Mouse (Mus musculus): ENCODE measurements around the gene Pcp2.
"Not testable (repeated sequence)": the region's sequence is repeated elsewhere in the genome, so short reads cannot be mapped to it uniquely, and the experiment has no call there.

DNA sequence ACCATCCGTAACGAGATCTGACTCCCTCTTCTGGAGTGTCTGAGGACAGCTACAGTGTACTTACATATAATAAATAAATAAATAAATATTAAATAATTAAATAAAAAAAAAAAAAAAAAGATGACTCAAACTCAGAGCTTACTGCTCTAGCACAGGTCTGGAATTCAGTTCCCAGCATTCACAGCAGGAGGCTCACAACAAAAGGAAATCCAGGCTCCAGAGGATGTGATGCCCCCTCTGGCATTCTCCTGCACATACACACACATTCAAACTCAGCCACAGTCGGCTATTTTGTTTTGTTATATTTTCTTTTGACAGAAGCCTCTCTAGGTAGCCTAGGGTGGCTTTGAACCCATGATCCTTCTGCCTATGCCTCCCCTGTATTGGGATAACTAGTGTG, 43.4 kb downstream of the Pcp2 start:
- TF ChIP-seq CTCF (IDR thresholded peaks at IDR 0.05; ENCODE audit: low read depth); EP300 (optimal IDR thresholded peaks at IDR 0.05): not testable (repeated sequence)

Measured in stomach, postnatal 0 days (tissue).